Mouse (Mus musculus): ENCODE measurements around the gene Casp3.

DNA sequence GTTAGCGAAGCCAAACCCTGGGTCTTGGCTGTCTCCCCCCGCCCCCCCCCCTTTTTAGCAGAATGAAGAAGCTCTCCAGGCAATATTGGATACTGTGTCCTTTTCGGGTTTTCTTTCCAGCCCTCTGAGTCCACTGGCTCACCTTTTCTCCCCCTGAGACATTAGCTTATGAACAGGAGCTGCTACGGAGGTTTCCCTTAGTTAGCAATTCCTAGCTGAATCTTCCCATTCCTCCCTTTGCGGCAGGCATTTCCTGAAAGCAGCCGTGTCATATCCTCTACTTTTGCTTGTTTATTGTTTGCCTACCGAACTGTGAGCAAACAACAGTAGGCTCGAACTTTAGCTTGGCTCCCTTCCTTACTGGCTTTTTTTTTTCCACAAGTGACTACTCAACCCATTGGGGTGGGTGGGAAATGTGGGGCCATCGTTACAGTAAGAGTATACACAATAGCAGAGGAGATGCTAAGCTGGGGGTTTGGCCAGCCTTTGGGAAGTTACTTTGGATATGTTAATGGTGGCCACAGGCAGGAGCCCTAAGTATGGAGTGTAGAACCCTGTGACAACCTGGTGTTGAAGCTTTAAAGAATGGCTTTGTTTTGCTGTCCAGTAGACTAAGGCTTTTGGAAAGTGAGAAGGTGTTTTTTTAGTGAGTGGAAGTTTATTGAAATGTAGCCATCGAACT lies 1.7 kb downstream of the Casp3 start:
- no peak for TF ChIP-seq POLR2A (IDR thresholded peaks at IDR 0.05; ENCODE audit: borderline replicate concordance, control insufficient read depth, low read depth, low read length)
- no peak for TF ChIP-seq CTCF (IDR thresholded peaks at IDR 0.05; ENCODE audit: control insufficient read depth, insufficient read depth, low read length)
